Mouse (Mus musculus) R1 (cell line): ENCODE measurements at regions not wholly inside any gene's neighbourhood (a gene's known extent, or its start where the extent isn't known, plus 50 kb on each side); places are given as distances from the start of the nearest gene placed in this dataset.
A peak's percentile ranks its signal among the peaks of the same experiment; 100 is the strongest.

Experiments
- DNase-seq: peaks from one replicate; pipeline ENCODE4 v3.0.0-alpha.2; 2018; ENCODE audit warnings: low read depth, low spot score

DNA sequence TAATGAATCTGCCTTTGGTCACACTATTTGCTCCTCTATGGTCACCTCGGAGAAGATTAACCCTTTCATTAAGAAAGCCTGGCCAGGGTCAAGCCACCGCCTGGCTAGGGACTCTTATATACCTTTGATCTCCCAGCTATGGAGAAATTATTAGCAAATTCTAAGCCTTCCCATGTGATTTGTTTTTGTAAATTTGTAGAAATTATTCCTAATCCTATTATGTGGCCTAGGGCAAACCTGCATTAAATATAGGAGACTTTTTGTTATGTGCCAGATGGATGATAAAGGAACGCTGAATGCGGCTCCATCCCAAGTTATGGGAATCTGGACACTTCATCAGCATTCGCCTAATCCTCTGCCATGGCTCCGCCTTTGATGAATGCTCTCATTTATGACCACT is 70.4 kb upstream of the Tmco5 start:
- DNase-seq, result no peak

DNA sequence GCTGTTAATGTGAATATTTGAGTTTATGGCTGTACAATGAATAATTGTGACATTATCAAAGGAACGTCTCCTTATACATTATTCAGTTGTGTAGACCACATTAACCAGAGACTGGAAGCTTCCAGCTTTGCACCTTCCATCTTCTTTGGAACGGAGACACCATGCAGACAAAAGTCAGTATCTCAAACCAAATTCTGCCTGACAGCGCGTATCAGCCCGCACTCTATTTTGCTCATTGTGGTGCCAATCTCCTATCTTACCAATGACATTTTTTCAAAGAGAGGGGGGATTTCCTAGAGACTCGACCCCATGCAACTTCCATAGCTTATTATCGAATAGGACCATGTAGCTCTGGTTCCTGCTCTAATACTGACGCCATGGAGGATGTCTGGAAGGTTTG is 69.9 kb upstream of the Tmco5 start:
- DNase-seq, result no peak

DNA sequence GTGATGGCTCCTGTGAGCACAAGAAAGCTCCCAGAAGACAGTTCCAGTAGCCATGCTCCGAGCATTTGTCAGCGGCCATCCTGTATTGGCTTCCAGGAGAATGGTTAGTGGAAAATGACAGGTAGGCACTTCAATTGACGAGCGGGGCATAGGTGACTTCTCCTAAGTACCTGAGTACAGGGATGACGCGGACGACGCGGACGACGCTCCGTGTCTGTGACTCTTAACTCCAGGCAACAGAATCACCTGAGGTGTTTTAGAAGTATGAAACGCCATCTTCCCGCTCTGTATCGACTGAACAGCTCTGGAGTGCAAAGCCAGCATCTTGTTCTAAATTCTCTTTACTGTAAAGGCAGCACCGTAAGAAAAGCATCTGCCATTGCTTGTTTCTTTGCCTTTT is 68.4 kb upstream of the Tmco5 start:
- no peak for DNase-seq

DNA sequence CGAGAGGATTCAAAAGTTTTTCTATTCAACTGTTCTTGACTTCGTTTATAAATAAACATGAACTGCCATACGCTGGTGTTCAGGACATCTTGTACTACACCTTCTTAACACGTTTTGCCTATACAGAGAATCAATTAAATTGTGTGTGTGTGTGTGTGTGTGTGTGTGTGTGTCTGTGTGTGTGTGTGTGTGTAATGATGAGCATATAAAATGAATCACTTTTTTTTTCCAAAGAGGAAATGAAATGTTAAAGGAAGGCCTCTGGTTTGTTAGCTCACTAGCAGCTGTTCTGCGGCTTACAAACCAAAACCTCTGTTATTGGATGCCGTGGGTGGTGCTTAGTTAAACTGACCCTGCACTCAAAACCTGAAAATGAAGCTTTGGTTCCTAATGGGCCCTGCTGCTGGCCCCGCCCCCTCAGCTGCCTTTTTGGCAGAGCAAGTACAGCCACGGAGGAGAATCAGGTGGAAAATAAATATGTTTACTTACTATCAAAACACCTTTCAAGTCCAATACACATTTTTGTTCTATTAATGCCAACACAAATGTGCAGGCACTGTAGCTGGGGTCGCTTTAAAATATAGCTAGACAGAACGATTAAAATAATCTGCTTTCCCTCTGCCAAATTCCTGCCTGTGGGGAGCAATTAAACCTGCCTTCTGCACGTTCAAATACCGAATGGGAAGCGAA is 65.5 kb upstream of the Tmco5 start:
- DNase-seq, result peak; percentile 7

DNA sequence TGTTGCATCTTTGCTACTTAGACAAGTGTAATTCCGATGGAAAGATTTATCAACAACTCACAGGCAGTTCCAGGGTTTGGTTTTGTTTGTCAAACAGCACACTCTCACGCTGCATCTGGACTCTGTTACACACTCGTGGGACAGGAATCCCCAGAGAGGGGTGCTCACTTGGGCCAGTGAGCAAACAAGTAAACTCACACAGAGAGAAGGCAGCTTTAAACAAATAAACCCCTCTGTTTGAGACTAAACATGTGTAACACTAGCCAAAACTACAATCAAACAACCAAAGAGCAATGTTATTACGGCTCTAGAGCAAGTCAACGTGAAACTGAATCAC is 65.0 kb upstream of the Tmco5 start:
- DNase-seq, result no peak

DNA sequence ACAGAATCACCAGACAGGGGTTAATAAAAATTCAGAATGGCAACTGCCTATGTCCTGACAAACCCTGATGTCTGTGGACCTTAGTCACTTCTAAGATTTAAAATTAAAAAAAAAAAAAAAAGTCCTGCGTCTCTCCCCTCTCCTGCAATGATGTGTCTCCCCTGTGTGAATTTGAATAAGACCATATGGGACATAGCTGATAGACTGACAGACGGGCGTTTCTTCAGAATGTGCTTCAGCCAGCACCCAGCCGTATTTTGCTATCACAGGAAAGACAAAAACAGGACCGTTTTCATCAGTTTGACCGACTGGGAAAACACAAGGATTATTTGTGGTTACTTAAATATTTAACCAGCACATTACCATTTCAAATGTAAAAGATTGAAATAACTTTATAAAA is 61.4 kb upstream of the Tmco5 start:
- no peak for DNase-seq

DNA sequence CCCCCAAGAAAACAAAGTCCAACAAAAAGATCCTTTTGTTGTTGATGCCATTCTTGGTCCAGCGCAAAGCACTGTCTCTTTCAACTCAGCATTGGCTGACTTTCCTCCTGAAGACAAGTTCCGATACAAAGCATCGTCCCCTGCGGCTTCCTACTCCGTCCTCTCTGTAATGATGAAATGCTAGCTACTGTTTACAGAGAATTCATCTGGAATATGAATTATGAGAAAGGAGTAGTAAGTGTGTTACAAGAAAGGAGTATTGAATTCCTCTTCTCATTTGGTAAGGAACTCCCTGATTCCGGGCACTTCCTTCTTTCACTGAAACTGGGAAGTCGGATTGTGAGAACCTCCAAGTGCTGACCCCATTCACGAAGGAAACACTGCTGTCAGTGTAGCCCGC is 60.9 kb upstream of the Tmco5 start:
- DNase-seq, result no peak

DNA sequence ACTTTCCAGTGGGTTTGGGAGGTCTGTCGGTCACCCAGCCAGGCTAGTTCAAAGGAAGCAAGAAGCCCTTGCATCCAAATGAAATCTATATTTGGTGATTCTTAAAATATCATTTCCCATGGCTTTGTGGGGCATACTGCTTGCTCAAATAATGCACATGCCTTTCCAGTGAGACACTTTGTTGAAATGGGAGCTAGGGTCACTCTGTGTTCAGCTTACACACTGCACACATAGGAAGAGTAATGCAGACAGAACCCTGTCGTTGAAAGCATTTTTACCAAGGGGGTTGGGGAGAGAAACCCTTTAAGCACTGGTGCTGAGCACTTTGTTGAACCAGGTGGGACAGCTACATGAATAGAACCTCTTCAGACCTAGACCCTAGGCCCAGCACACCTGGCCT is 59.9 kb upstream of the Tmco5 start:
- no peak for DNase-seq

DNA sequence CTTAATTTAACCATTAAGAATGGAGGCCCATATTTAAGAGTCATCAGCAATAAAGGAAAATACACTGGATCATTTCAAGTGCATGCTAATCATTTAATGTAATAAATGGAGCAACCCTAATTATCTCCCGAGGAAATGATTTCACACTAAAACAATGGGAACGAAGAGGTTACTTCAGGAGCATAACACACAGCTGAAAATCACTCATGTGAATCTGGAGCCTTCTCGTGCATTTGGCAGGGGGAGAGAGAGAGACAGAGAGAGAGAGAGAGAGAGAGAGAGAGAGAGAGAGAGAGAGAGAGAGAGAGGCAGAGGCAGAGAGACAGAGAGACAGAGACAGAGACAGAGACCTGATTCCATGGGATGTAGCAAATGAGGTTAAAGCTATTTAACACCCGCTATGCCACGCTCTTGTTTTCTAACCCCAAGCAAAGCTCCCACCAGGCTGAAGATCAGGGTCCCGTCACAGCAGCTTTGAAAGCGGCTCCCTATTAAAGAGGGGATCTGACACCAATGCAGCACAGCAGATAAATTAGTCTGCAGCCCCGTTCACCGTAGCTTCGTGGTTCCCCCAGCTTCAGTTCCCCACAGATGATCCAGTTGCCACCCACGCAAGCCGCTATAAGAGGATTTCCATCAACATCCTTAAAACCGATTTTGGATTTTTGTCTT is 59.3 kb upstream of the Tmco5 start:
- DNase-seq, result no peak

DNA sequence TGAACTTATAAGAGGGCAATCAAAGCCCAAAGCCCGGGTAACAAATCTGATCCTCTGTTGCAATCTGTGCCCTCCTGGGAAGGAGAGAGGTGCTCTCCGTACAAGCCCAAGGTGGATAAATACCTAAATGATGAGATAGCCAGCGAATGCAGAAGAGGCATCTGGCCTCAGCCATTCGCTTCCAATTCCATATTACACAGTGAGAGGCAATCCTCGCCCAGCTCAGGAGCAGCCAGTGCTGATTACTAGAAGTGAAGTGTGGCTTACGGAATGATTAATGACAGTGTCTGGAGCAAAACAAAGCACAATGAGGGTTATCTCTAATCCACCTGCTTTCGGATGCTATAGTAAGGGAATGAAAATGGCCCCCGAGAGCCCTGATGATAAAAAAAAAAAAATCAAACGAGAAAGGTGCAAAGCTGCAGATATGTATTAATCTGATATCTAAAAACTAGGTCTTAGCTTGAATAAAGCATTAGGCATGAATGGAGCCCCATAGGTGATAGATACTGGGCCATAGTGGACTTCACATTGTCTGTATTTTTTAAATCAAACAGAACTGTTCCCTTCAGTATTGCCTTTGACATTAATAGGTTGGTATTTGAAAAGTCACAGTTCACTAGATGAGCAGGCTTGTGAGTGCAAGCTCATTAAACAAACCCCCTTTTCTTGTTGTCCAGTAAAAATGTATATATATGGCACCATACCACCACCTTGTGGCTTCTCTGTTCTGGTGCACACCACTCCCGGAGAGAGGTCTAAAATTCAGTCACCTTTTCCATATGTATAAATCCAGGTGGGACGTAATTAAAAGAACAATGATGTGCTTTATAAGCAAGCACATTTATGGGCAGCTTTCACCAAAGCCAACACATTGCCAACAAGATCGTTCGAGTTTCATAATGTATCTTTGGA is 57.4 kb upstream of the Tmco5 start:
- DNase-seq, result peak; percentile 12
